Mouse (Mus musculus) Muller cell, postnatal 12 days (primary cell): ENCODE data around the gene Ccdc81.

Source experiments
- DNase-seq: peaks from one replicate; pipeline ENCODE4 v3.0.0-alpha.2; 2015; ENCODE audit errors: inconsistent ontology term

Ccdc81 gene

GRCm38 (mm10) chr7:89903442-89904343, at the start of gene Ccdc81:
Gene Ccdc81, minus strand, starts transcription at chr7:89903629.
- no peak for DNase-seq

GRCm38 (mm10) chr7:89949403-89949802, 46.0 kb upstream of the Ccdc81 start:
- DNase-seq, result no peak

GRCm38 (mm10) chr7:89948026-89948425, 44.6 kb upstream of the Ccdc81 start:
- DNase-seq, result no peak

GRCm38 (mm10) chr7:89940571-89941463, 37.4 kb upstream of the Ccdc81 start, which contains the start of gene Hikeshi:
Gene Hikeshi, minus strand, starts transcription at chr7:89941204.
- DNase-seq, result peak; percentile 90

GRCm38 (mm10) chr7:89939497-89940353, 36.3 kb upstream of the Ccdc81 start:
- DNase-seq, result no peak

GRCm38 (mm10) chr7:89923441-89924180, 20.2 kb upstream of the Ccdc81 start:
- no peak for DNase-seq

- DNase-seq, result no peak
Measured at GRCm38 (mm10) chr7:89917776-89918175, 14.3 kb upstream of the Ccdc81 start.

GRCm38 (mm10) chr7:89916711-89917110, 13.3 kb upstream of the Ccdc81 start:
- peak; percentile 72 for DNase-seq

GRCm38 (mm10) chr7:89913432-89914158, 10.2 kb upstream of the Ccdc81 start:
- no peak for DNase-seq

GRCm38 (mm10) chr7:89912356-89912755, 8.9 kb upstream of the Ccdc81 start:
- peak; percentile 71 for DNase-seq

- DNase-seq, result no peak
Measured at GRCm38 (mm10) chr7:89909711-89910110, 6.3 kb upstream of the Ccdc81 start.

- DNase-seq, result no peak
Measured at GRCm38 (mm10) chr7:89908899-89909621, 5.6 kb upstream of the Ccdc81 start.

- no peak for DNase-seq
Measured at GRCm38 (mm10) chr7:89908421-89908820, 5.0 kb upstream of the Ccdc81 start.

GRCm38 (mm10) chr7:89907950-89908349, 4.5 kb upstream of the Ccdc81 start:
- peak; percentile 63 for DNase-seq

GRCm38 (mm10) chr7:89903007-89903406, 422 bp downstream of the Ccdc81 start:
- DNase-seq, result no peak

- no peak for DNase-seq
Measured at GRCm38 (mm10) chr7:89891856-89892255, 11.6 kb downstream of the Ccdc81 start.

GRCm38 (mm10) chr7:89891412-89891811, 12.0 kb downstream of the Ccdc81 start:
- no peak for DNase-seq

- DNase-seq, result peak; percentile 63
Measured at GRCm38 (mm10) chr7:89884551-89884950, 18.9 kb downstream of the Ccdc81 start.

- no peak for DNase-seq
Measured at GRCm38 (mm10) chr7:89879686-89880085, 23.7 kb downstream of the Ccdc81 start.
